Mouse (Mus musculus): ENCODE results near the gene Tmem120b.

DNA sequence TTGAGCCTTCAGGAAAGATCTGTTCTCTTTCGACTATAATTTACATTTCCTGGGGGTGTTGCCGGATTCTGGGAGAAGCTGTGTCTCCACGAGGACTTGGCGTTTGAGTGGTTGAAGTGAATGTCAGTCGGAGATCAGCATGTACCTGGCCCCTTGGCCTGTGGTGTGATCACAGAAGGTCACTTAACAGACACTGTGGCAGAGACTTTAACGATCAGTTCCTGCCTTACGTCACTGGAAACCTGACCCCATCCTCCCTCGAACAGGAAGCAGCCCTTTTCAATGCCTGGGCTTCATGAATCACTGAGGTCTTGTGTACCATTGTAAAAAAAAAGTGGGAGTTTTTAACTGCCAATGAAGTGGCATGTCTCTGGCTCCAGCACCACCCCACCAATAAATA, 11.8 kb downstream of the Tmem120b start:
- TF ChIP-seq CTCF (IDR thresholded peaks at IDR 0.05; ENCODE audit: low read depth) (no peak), EP300 (IDR thresholded peaks at IDR 0.05; ENCODE audit: low read depth) (no peak)
